Mouse (Mus musculus) hindbrain, embryonic 11.5 days (tissue): ENCODE data around the gene Epn2. TPM values are rescaled to one million over a fixed set of nuclear protein-coding genes. Genes with fewer than 3 reads are reported as not detected.
A peak's percentile ranks its signal among the peaks of the same experiment; 100 is the strongest.

Source experiments
- ATAC-seq: fragments of 200-750 bp; cut with Nextera tagmentation; 2 replicates; pipeline ENCODE4 v1.8.0; 2017; ENCODE audit warnings: mild to moderate bottlenecking, moderate TSS enrichment, moderate library complexity; ENCODE audit not compliant: low FRiP score
- DNase-seq: peaks from one replicate; pipeline ENCODE4 v3.0.0-alpha.2; 2015; ENCODE audit warnings: low spot score
- H3K27ac ChIP-seq: fragments of 300-500 bp; sonication (generic); 2 replicates; pipeline ENCODE4 v1.5.1; 2014; ENCODE audit warnings: mild to moderate bottlenecking, low read depth, low read length
- H3K27me3 ChIP-seq: fragments of 300-500 bp; sonication (generic); 2 replicates; pipeline ENCODE4 v1.6.1; 2014; ENCODE audit warnings: mild to moderate bottlenecking, low read length, moderate library complexity, mixed read lengths; ENCODE audit not compliant: control insufficient read depth, insufficient read depth
- H3K36me3 ChIP-seq: fragments of 300-500 bp; sonication (generic); 2 replicates; pipeline ENCODE4 v1.6.1; 2014; ENCODE audit warnings: mild to moderate bottlenecking, low read length, moderate library complexity, mixed read lengths; ENCODE audit not compliant: control insufficient read depth, insufficient read depth
- H3K4me1 ChIP-seq: fragments of 300-500 bp; sonication (generic); replicated peaks from 2 replicates; pipeline ENCODE4 v1.6.1; 2014; ENCODE audit warnings: low read length, mixed read lengths; ENCODE audit not compliant: control insufficient read depth, insufficient read depth
- H3K4me2 ChIP-seq: fragments of 300-500 bp; sonication (generic); replicated peaks from 2 replicates; pipeline ENCODE4 v1.6.1; 2014; ENCODE audit warnings: mild to moderate bottlenecking, low read depth, low read length
- H3K4me3 ChIP-seq: fragments of 300-500 bp; sonication (generic); 2 replicates; pipeline ENCODE4 v1.5.1; 2014; ENCODE audit warnings: low read depth, low read length
- H3K9ac ChIP-seq: fragments of 300-500 bp; sonication (generic); 2 replicates; pipeline ENCODE4 v1.6.1; 2014; ENCODE audit warnings: low read depth, low read length
- H3K9me3 ChIP-seq: fragments of 300-500 bp; sonication (generic); 2 replicates; pipeline ENCODE4 v1.6.1; 2016; ENCODE audit warnings: low read length; ENCODE audit not compliant: control insufficient read depth
- WGBS: fragments of 180-500 bp; shearing (Covaris S2); extraction: QIAGEN DNeasy Blood & Tissue Kit; methylation state at CpG from one replicate; pipeline ENCODE4 v1.1.7; 2014; 5-methylcytosine and 5-hydroxymethylcytosine counted together
- polyA plus RNA-seq: library from polyadenylated mRNA; unstranded; fragments of >200 nt; fragmentation: Nextera tagmentation; extraction: Ambion mirVana; gene quantifications from 2 replicates; pipeline ENCODE4 v1.2.1, GENCODE M21; 2014

Gene Epn2
- polyA plus RNA-seq = 28.8 and 34.2 TPM in 2 replicates

- H3K4me2 ChIP-seq = peak within 1 kb of the TSS; percentile 92
- under 1% methylated on average over 56 of the region's 93 CpGs for WGBS
- no peaks in the 10 kb centered on the region for H3K36me3 ChIP-seq
- peak within 1 kb of the TSS; percentile 80 for H3K27ac ChIP-seq
- peak within 1 kb of the TSS; percentile 88 for H3K4me3 ChIP-seq
- ATAC-seq (peak; percentile 93), DNase-seq (peak; percentile 86)
- H3K9ac ChIP-seq = peak within 1 kb of the TSS; percentile 86
- no peaks in the 10 kb centered on the region for H3K4me1 ChIP-seq
- no peaks in the 10 kb centered on the region for H3K27me3 ChIP-seq
- no peaks in the 10 kb centered on the region for H3K9me3 ChIP-seq
Observed at GRCm38 (mm10) chr11:61578983-61579877, at the start of gene Epn2. TSS of gene Epn2 (minus strand) at chr11:61579687.

GRCm38 (mm10) chr11:61626509-61626908 is 47.0 kb upstream of the Epn2 start:
- Histone ChIP-seq H3K27ac (no peak overlapping the region), H3K4me1 (no peaks in the 10 kb centered on the region), H3K9ac (no peak overlapping the region), H3K36me3 (no peaks in the 10 kb centered on the region), H3K4me3 (no peak overlapping the region), H3K27me3 (no peaks in the 10 kb centered on the region), H3K9me3 (no peaks in the 10 kb centered on the region), H3K4me2 (no peak overlapping the region)
- DNase-seq (no peak), ATAC-seq (no peak)
- WGBS = 96% methylated on average over 1 of the region's 1 CpGs

- WGBS = 81% methylated on average over 7 of the region's 7 CpGs
- no peak overlapping the region for H3K4me3 ChIP-seq
- no peak overlapping the region for H3K9ac ChIP-seq
- H3K27me3 ChIP-seq = no peaks in the 10 kb centered on the region
- no peak overlapping the region for H3K4me2 ChIP-seq
- H3K27ac ChIP-seq = no peak overlapping the region
- no peaks in the 10 kb centered on the region for H3K36me3 ChIP-seq
- no peak for DNase-seq
- ATAC-seq = no peak
- no peaks in the 10 kb centered on the region for H3K4me1 ChIP-seq
- H3K9me3 ChIP-seq = no peaks in the 10 kb centered on the region
Observed at GRCm38 (mm10) chr11:61625136-61625535, 45.6 kb upstream of the Epn2 start.

GRCm38 (mm10) chr11:61620762-61621161 is 41.3 kb upstream of the Epn2 start:
- no peaks in the 10 kb centered on the region; the same call in 1 of the 2 replicates for H3K4me1 ChIP-seq
- WGBS = 66% methylated on average over 8 of the region's 8 CpGs
- no peaks in the 10 kb centered on the region for H3K27me3 ChIP-seq
- H3K36me3 ChIP-seq = no peaks in the 10 kb centered on the region
- ATAC-seq (no peak), DNase-seq (no peak)
- peak overlapping the region; percentile 70 for H3K4me2 ChIP-seq
- no peaks in the 10 kb centered on the region for H3K9me3 ChIP-seq
- no peak overlapping the region for H3K4me3 ChIP-seq
- H3K9ac ChIP-seq = no peak overlapping the region
- no peak overlapping the region for H3K27ac ChIP-seq

GRCm38 (mm10) chr11:61620254-61620670 is 40.8 kb upstream of the Epn2 start:
- Histone ChIP-seq H3K9ac (peak overlapping the region; percentile 40), H3K27me3 (no peaks in the 10 kb centered on the region), H3K4me3 (peak overlapping the region; percentile 38), H3K36me3 (no peaks in the 10 kb centered on the region), H3K9me3 (no peaks in the 10 kb centered on the region), H3K27ac (no peak overlapping the region), H3K4me1 (no peaks in the 10 kb centered on the region; the same call in 1 of the 2 replicates), H3K4me2 (peak overlapping the region; percentile 70)
- DNase-seq (peak; percentile 85), ATAC-seq (peak; percentile 56)
- 1% methylated on average over 17 of the region's 17 CpGs for WGBS

GRCm38 (mm10) chr11:61619791-61620241 is 40.3 kb upstream of the Epn2 start:
- H3K27me3 ChIP-seq = no peaks in the 10 kb centered on the region
- H3K4me2 ChIP-seq = peak overlapping the region; percentile 70
- peak overlapping the region; percentile 38 for H3K4me3 ChIP-seq
- no peak overlapping the region for H3K27ac ChIP-seq
- no peaks in the 10 kb centered on the region for H3K9me3 ChIP-seq
- peak; percentile 80 for DNase-seq
- peak; percentile 53 for ATAC-seq
- peak overlapping the region; percentile 40 for H3K9ac ChIP-seq
- H3K36me3 ChIP-seq = no peaks in the 10 kb centered on the region
- H3K4me1 ChIP-seq = no peaks in the 10 kb centered on the region; the same call in 1 of the 2 replicates
- WGBS = under 1% methylated on average over 15 of the region's 17 CpGs

GRCm38 (mm10) chr11:61619356-61619755 is 39.9 kb upstream of the Epn2 start:
- H3K4me2 ChIP-seq = peak overlapping the region; percentile 70
- H3K4me1 ChIP-seq = no peaks in the 10 kb centered on the region; the same call in 1 of the 2 replicates
- H3K27ac ChIP-seq = no peak overlapping the region
- H3K9ac ChIP-seq = peak overlapping the region; percentile 40; the same call in 1 of the 2 replicates
- ATAC-seq = no peak
- no peaks in the 10 kb centered on the region for H3K9me3 ChIP-seq
- H3K4me3 ChIP-seq = peak overlapping the region; percentile 38; the same call in 1 of the 2 replicates
- no peak for DNase-seq
- WGBS = 12% methylated on average over 6 of the region's 6 CpGs
- no peaks in the 10 kb centered on the region for H3K36me3 ChIP-seq
- H3K27me3 ChIP-seq = no peaks in the 10 kb centered on the region

GRCm38 (mm10) chr11:61618571-61618970 is 39.1 kb upstream of the Epn2 start:
- H3K9ac ChIP-seq = no peak overlapping the region
- ATAC-seq (no peak), DNase-seq (no peak)
- no peak overlapping the region for H3K27ac ChIP-seq
- no peaks in the 10 kb centered on the region; the same call in 1 of the 2 replicates for H3K4me1 ChIP-seq
- no peaks in the 10 kb centered on the region for H3K27me3 ChIP-seq
- H3K4me2 ChIP-seq = no peak overlapping the region
- no peaks in the 10 kb centered on the region for H3K36me3 ChIP-seq
- no peak overlapping the region for H3K4me3 ChIP-seq
- H3K9me3 ChIP-seq = no peaks in the 10 kb centered on the region
- WGBS = 86% methylated on average over 8 of the region's 8 CpGs
